Mouse (Mus musculus) cortical plate, adult 2 months (tissue): ENCODE data around the gene Ubap1. TPM values are rescaled to one million over a fixed set of nuclear protein-coding genes. Genes with fewer than 3 reads are reported as not detected.

ENCODE experiments used
- H3K27ac ChIP-seq: fragments of 200-500 bp; 2 replicates; pipeline ENCODE4 v1.5.1; 2012; ENCODE audit warnings: low read length, control low read depth, inconsistent platforms; ENCODE audit not compliant: insufficient read depth
- H3K4me1 ChIP-seq: fragments of 200-500 bp; 2 replicates; pipeline ENCODE4 v1.6.1; 2011; ENCODE audit warnings: low read length; ENCODE audit not compliant: control insufficient read depth, insufficient read depth
- H3K4me3 ChIP-seq: fragments of 200-500 bp; 2 replicates; pipeline ENCODE4 v1.5.1; 2011; ENCODE audit warnings: mild to moderate bottlenecking, low read length, control low read depth; ENCODE audit not compliant: insufficient read depth
- CTCF ChIP-seq: fragments of 200-500 bp; IDR thresholded peaks from 2 replicates; pipeline ENCODE4 v1.5.1; 2011; ENCODE audit warnings: mild to moderate bottlenecking, control low read depth, low read length; ENCODE audit not compliant: insufficient read depth; ENCODE audit errors: extremely low read depth
- POLR2A ChIP-seq: fragments of 200-500 bp; IDR thresholded peaks from 2 replicates; pipeline ENCODE4 v1.6.1; 2011; ENCODE audit warnings: mild to moderate bottlenecking, low read length, control low read depth; ENCODE audit not compliant: insufficient read depth; ENCODE audit errors: extremely low read depth
- polyA plus RNA-seq: library from polyadenylated mRNA; depleted of rRNA; stranded (reverse); fragments of >200 nt; gene quantifications from 2 replicates; pipeline ENCODE4 v1.2.3, GENCODE M21; 2012

Ubap1 gene
- polyA plus RNA-seq, 1 experiment, result 44.0 TPM

DNA sequence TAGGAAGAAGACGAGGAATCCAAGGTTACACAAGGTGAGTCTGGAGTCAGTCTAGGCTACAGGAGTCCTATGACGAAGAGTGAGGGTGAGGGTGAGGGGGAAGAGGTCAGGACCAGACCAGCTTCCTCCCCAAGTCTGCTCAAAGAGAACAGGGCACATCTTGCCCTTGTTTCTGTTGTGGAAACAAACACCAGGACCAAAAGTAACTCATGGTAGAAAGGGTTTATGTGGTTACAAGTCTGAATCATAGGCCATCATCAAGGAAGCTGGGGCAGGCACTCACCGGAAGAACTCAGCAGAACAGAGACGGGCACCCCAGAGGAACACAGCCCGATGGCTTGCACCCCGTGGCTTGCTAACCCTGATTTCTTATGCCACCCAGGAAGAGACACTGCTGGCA is 21.9 kb upstream of the Ubap1 start:
- H3K4me3 ChIP-seq, result no peak overlapping the region
- TF ChIP-seq CTCF (no peak), POLR2A (no peak)

GRCm38 (mm10) chr4:41329481-41329880 is 19.3 kb upstream of the Ubap1 start:
- Histone ChIP-seq H3K27ac (no peak overlapping the region), H3K4me1 (no peaks in the 10 kb centered on the region)
- TF ChIP-seq POLR2A, result no peak
- TF ChIP-seq CTCF, result no peak

More for the DNA sequence above, 21.9 kb upstream of the Ubap1 start:
- H3K4me1 ChIP-seq, result no peaks in the 10 kb centered on the region
- H3K27ac ChIP-seq, result no peak overlapping the region

GRCm38 (mm10) chr4:41331085-41331484 is 17.7 kb upstream of the Ubap1 start:
- Histone ChIP-seq H3K27ac (no peak overlapping the region), H3K4me1 (no peaks in the 10 kb centered on the region), H3K4me3 (no peak overlapping the region)
- TF ChIP-seq POLR2A (no peak), CTCF (no peak)

More at GRCm38 (mm10) chr4:41329481-41329880, 19.3 kb upstream of the Ubap1 start:
- H3K4me3 ChIP-seq, result no peak overlapping the region

DNA sequence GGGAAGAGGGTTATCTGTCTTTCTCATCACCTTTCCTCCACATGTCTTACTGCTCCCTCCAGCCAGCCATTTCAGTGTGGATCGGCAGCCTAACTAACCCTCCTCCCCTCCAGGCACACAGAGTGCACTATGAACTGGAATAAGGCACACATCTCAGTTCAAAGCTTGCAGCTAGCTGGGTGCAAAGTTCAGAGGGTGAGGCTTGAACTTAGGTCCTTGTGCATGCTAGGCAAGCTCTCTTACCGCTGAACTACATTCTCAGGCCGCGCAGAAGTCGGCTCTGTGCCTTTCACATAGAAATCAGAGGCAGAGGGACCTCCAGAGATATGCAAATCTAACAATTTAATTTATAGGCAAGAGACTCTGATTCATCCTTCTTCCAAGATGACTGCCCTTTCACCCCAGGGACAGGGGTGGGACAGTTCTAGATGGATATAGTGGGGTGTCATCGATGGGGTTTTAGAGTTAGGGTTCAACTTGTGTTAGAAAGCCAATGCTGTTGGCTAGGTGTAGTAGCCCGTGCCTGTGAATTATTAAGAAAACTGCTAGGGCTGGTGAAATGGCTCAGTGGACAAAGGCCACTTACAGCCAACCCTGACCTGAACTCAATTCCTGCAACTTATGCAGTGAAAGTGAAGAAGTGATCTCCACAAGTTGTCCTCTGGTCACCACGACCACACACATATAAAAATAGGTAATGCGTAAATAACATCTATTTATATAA is 16.9 kb upstream of the Ubap1 start:
- TF ChIP-seq CTCF, result no peak
- TF ChIP-seq POLR2A, result no peak
- H3K4me1 ChIP-seq, result no peaks in the 10 kb centered on the region
- no peak overlapping the region for H3K4me3 ChIP-seq
- H3K27ac ChIP-seq, result no peak overlapping the region

DNA sequence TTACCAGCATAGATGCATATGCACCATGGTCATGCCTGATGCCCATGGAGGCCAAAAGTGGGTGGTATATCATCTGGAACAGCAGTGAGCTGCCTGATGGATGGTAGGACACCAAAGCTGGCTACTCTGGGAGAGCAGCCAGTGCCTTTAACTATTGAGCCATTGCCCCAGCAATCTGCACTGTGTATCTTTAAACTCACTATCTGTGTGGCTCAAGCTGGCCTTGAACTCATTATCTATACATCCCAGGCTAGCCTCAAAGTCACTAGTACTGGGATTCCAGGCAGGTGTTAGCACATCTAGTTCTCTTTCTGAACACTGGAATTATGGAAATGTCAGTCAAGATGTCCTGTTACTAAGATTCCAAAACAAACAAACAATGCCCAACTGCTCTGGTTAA is 12.2 kb upstream of the Ubap1 start:
- no peak overlapping the region for H3K4me3 ChIP-seq
- H3K4me1 ChIP-seq, result no peaks in the 10 kb centered on the region
- no peak overlapping the region for H3K27ac ChIP-seq
- TF ChIP-seq CTCF, result no peak
- TF ChIP-seq POLR2A, result no peak

- Histone ChIP-seq H3K27ac (no peak overlapping the region), H3K4me1 (no peaks in the 10 kb centered on the region), H3K4me3 (no peak overlapping the region)
- TF ChIP-seq POLR2A, result no peak
- no peak for TF ChIP-seq CTCF
These were observed 7.8 kb upstream of the Ubap1 start for GRCm38 (mm10) chr4:41340912-41341550.

GRCm38 (mm10) chr4:41346011-41346410 is 2.8 kb upstream of the Ubap1 start:
- TF ChIP-seq POLR2A (no peak), CTCF (no peak)
- H3K4me1 ChIP-seq, result peaks cover 6% of the 10 kb centered on the region
- H3K4me3 ChIP-seq, result no peak overlapping the region
- no peak overlapping the region for H3K27ac ChIP-seq

DNA sequence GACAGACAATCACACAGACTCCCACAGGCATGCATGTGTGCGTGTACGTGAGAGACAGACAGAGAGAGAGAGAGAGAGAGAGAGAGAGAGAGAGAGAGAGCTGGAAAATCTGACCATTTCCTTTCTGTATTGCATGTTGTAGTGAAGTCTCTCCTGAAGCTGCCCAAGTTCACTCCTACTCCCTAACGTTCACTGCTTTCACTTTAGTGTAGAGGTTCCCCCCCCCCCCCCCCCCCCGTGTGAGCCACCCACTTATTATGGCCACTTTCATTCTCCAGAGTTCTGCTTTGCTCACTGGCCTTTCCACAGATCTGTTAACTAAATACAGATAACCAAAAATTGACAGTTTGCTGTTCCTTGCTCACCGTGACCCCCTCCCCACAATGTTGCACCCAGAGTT is 957 bp upstream of the Ubap1 start:
- Histone ChIP-seq H3K4me3 (peak overlapping the region; percentile 42; the same call in 1 of the 2 replicates), H3K4me1 (peaks cover 6% of the 10 kb centered on the region), H3K27ac (no peak overlapping the region)
- TF ChIP-seq CTCF (no peak), POLR2A (no peak)

DNA sequence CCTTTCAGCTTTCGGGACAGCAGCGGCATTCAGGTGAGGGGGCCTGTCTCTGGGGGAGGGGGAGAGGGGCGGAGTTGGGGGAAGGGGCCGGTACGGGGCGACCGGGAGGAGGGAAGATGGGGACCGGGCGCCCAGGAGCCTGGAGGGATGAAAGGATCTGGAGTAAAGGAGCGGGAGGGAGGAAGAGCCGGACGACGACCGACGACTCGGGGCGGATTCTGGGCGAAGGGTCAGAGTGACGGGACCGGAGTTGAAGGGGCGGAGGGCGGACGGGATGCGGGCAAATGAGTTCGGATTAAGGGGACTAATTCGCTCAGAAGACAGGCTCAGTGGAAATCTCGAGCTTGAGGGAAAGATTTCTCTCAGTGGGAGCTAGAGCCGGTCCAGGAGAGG is 399 bp downstream of the Ubap1 start:
- peaks cover 6% of the 10 kb centered on the region for H3K4me1 ChIP-seq
- peak overlapping the region; percentile 42 for H3K4me3 ChIP-seq
- no peak for TF ChIP-seq POLR2A
- H3K27ac ChIP-seq, result no peak overlapping the region

GRCm38 (mm10) chr4:41352758-41353157 is 4.0 kb downstream of the Ubap1 start:
- Histone ChIP-seq H3K27ac (no peak overlapping the region), H3K4me1 (peaks cover 3% of the 10 kb centered on the region), H3K4me3 (no peak overlapping the region)
- TF ChIP-seq POLR2A, result no peak
- no peak for TF ChIP-seq CTCF
